Mouse (Mus musculus) MEL (cell line): ENCODE results near the gene Dnajc5.

Source experiments
- MAFK ChIP-seq: IDR thresholded peaks from 2 replicates; pipeline ENCODE4 v1.6.1; 2011; ENCODE audit warnings: low read depth, mild to moderate bottlenecking, low read length, improper control_type of control experiment, borderline replicate concordance
- USF1 ChIP-seq: IDR thresholded peaks from 2 replicates; pipeline ENCODE4 v1.6.1; 2014; ENCODE audit warnings: low read depth, mild to moderate bottlenecking, inconsistent platforms, low read length, improper control_type of control experiment, moderate library complexity
- USF2 ChIP-seq, 2 experiments: IDR thresholded peaks; 2 replicates each; pipeline ENCODE4 v1.6.1; 2011 to 2012; ENCODE audit warnings: improper control_type of control experiment in 2 of 2, low read length in 2 of 2, borderline replicate concordance in 1 of 2, inconsistent platforms in 1 of 2, low read depth in 1 of 2, mild to moderate bottlenecking in 1 of 2; ENCODE audit not compliant: insufficient read depth in 1 of 2
- ZC3H11A ChIP-seq: IDR thresholded peaks from 2 replicates; pipeline ENCODE4 v1.6.1; 2012; ENCODE audit warnings: low read depth, mild to moderate bottlenecking, inconsistent platforms, low read length, improper control_type of control experiment

DNA sequence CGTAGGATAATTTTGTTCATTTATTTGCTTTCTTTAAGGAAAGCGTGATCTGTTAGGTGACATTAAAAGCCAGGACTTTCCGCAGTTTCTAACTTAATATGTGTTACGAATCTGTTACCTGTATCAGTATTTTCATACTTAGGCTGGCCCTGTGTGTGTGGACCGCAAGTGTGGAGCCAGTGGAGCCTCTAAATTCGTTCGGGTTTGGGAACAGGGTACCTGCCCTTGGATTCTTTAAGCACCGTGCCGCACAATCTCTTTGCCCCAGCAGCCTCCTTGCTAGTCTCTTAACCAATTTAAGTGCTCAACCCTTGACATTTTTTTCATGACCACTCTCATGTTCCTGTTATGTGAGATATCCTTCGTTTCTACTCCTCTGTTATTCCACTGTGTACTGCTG, 1.2 kb downstream of the Dnajc5 start:
- TF ChIP-seq ZC3H11A (no peak), USF1 (no peak), USF2 (IDR thresholded peaks at IDR 0.05; ENCODE audit: borderline replicate concordance in 1 of 2, insufficient read depth in 1 of 2, low read depth in 1 of 2, low read length in 2 of 2) (no peak), MAFK (no peak)
